Mouse (Mus musculus) kidney, postnatal 0 days (tissue): ENCODE data around the gene Pxdn. TPM values are rescaled to one million over a fixed set of nuclear protein-coding genes. Genes with fewer than 3 reads are reported as not detected.

ENCODE experiments used
- ATAC-seq: fragments of 200-750 bp; cut with Nextera tagmentation; replicated peaks from 2 replicates; pipeline ENCODE4 v1.8.0; 2017; ENCODE audit warnings: low read depth, moderate number of reproducible peaks, moderate TSS enrichment, moderate library complexity; ENCODE audit not compliant: low FRiP score
- DNase-seq: peaks from one replicate; pipeline ENCODE4 v3.0.0-alpha.2; 2016; ENCODE audit warnings: low spot score
- H3K27ac ChIP-seq: fragments of 300-500 bp; sonication (generic); 2 replicates; pipeline ENCODE4 v1.5.1; 2014; ENCODE audit warnings: mild to moderate bottlenecking
- H3K27me3 ChIP-seq: fragments of 300-500 bp; sonication (generic); 2 replicates; pipeline ENCODE4 v1.6.1; 2014; ENCODE audit warnings: low read length, mixed read lengths; ENCODE audit not compliant: insufficient read depth
- H3K36me3 ChIP-seq: fragments of 300-500 bp; sonication (generic); 2 replicates; pipeline ENCODE4 v1.6.1; 2014; ENCODE audit warnings: low read length, mixed read lengths; ENCODE audit not compliant: insufficient read depth
- H3K4me1 ChIP-seq: fragments of 300-500 bp; sonication (generic); replicated peaks from 2 replicates; pipeline ENCODE4 v1.6.1; 2014; ENCODE audit warnings: antibody characterized with exemption, low read length, mixed read lengths; ENCODE audit not compliant: insufficient read depth
- H3K4me2 ChIP-seq: fragments of 300-500 bp; sonication (generic); 2 replicates; pipeline ENCODE4 v1.6.1; 2014; ENCODE audit warnings: mild to moderate bottlenecking, low read length, moderate library complexity, mixed read lengths
- H3K4me3 ChIP-seq: fragments of 300-500 bp; sonication (generic); replicated peaks from 2 replicates; pipeline ENCODE4 v1.5.1; 2014; ENCODE audit warnings: low read depth, low read length
- H3K9ac ChIP-seq: fragments of 300-500 bp; sonication (generic); 2 replicates; pipeline ENCODE4 v1.6.1; 2014; ENCODE audit warnings: low read depth, low read length
- H3K9me3 ChIP-seq: fragments of 300-500 bp; sonication (generic); replicated peaks from 2 replicates; pipeline ENCODE4 v1.6.1; 2016; ENCODE audit warnings: low read length, inconsistent platforms, mixed read lengths
- CTCF ChIP-seq: IDR thresholded peaks from 2 replicates; pipeline ENCODE4 v1.5.1; 2016; ENCODE audit warnings: antibody characterized with exemption, low read depth, mild to moderate bottlenecking, moderate library complexity
- WGBS: fragments of 180-500 bp; shearing (Covaris S2); extraction: QIAGEN DNeasy Blood & Tissue Kit; methylation state at CpG from one replicate; pipeline ENCODE4 v1.1.7; 2014; 5-methylcytosine and 5-hydroxymethylcytosine counted together
- polyA plus RNA-seq: library from polyadenylated mRNA; unstranded; fragments of >200 nt; fragmentation: Nextera tagmentation; extraction: Ambion mirVana; gene quantifications from 2 replicates; pipeline ENCODE4 v1.2.1, GENCODE M21; 2015

The Pxdn gene
- polyA plus RNA-seq, 1 experiment from 2014 or later: 49.9 TPM

GRCm38 (mm10) chr12:29945182-29945743 is 7.9 kb downstream of the Pxdn start:
- Histone ChIP-seq H3K36me3 (no peaks in the 10 kb centered on the region), H3K27me3 (no peaks in the 10 kb centered on the region), H3K9ac (no peak overlapping the region), H3K4me3 (no peak overlapping the region), H3K9me3 (no peaks in the 10 kb centered on the region), H3K4me1 (peaks cover 19% of the 10 kb centered on the region), H3K27ac (no peak overlapping the region), H3K4me2 (no peak overlapping the region)
- 54% methylated on average over 6 of the region's 6 CpGs for WGBS
- DNase-seq: no peak
- no peak for TF ChIP-seq CTCF
- no peak for ATAC-seq

DNA sequence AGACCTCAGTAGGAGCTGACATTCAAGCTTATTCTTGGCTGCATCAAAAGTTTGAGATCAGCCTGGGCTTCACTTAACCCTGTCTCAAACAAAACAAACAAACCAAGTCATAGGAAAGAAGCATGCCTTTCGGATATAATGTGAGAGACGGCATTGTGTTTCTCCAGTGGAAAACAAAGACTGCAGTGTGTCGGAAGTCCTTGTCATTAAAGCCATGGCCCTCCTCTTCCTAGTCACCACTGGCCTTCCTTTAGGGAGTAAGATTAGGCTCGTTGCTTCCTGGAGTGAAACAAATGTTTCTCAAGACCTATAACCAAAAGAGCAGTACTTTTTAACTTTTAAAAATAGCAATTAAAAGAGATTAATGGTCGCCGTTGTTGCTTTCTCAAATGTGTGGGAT is 13.6 kb downstream of the Pxdn start:
- no peak for TF ChIP-seq CTCF
- no peak overlapping the region for H3K9ac ChIP-seq
- ATAC-seq: no peak
- DNase-seq: peak; percentile 84
- H3K27me3 ChIP-seq: no peaks in the 10 kb centered on the region
- no peaks in the 10 kb centered on the region for H3K36me3 ChIP-seq
- WGBS: 20% methylated on average over 6 of the region's 6 CpGs
- H3K4me2 ChIP-seq: 0 out of 2 replicates have a peak overlapping the region, but pooled peaks have one; percentile 13
- no peak overlapping the region for H3K4me3 ChIP-seq
- peak overlapping the region; percentile 72 for H3K27ac ChIP-seq
- no peaks in the 10 kb centered on the region for H3K9me3 ChIP-seq
- peaks cover 40% of the 10 kb centered on the region for H3K4me1 ChIP-seq

GRCm38 (mm10) chr12:29951485-29951884 is 14.1 kb downstream of the Pxdn start:
- 0 out of 2 replicates have a peak, but pooled peaks have one; percentile 22 for ATAC-seq
- Histone ChIP-seq H3K9me3 (no peaks in the 10 kb centered on the region), H3K27me3 (no peaks in the 10 kb centered on the region), H3K27ac (peak overlapping the region; percentile 72; the same call in 1 of the 2 replicates), H3K36me3 (no peaks in the 10 kb centered on the region), H3K4me2 (no peak overlapping the region), H3K9ac (no peak overlapping the region), H3K4me1 (peaks cover 38% of the 10 kb centered on the region), H3K4me3 (no peak overlapping the region)
- no peak for TF ChIP-seq CTCF
- no peak for DNase-seq
- WGBS: 71% methylated on average over 5 of the region's 5 CpGs

- H3K4me2 ChIP-seq: no peak overlapping the region
- H3K36me3 ChIP-seq: no peaks in the 10 kb centered on the region
- no peaks in the 10 kb centered on the region for H3K9me3 ChIP-seq
- H3K4me1 ChIP-seq: peaks cover 45% of the 10 kb centered on the region
- H3K4me3 ChIP-seq: no peak overlapping the region
- ATAC-seq: no peak; the same call in 1 of the 2 replicates
- H3K27ac ChIP-seq: peak overlapping the region; percentile 72; the same call in 1 of the 2 replicates
- DNase-seq: peak; percentile 62
- WGBS: 40% methylated on average over 6 of the region's 6 CpGs
- no peak for TF ChIP-seq CTCF
- H3K27me3 ChIP-seq: no peaks in the 10 kb centered on the region
- no peak overlapping the region for H3K9ac ChIP-seq
Measured at GRCm38 (mm10) chr12:29952102-29952501, 14.7 kb downstream of the Pxdn start.

DNA sequence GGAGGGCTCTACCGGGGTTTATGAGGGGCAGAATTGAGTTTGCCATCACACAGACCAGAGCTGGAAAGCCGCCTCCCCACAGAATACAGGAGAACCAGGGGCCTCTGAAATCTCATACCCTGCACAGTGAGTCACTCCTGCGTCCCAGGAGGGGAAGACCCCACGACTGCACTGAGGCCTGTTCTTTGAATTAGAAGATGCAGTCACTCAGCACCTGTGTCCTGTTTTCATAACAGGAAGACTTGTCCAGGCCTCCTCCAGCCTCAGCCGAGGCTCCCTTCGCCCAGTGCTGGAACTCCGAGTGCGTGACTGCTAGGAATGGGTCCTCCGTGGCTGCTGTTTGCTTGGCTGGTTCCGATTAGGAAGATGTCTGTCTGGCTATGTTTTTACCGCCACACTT is 16.6 kb downstream of the Pxdn start:
- TF ChIP-seq CTCF: no peak
- DNase-seq (no peak), ATAC-seq (no peak)
- H3K9me3 ChIP-seq: no peaks in the 10 kb centered on the region
- H3K9ac ChIP-seq: no peak overlapping the region
- peaks cover 52% of the 10 kb centered on the region for H3K4me1 ChIP-seq
- H3K4me2 ChIP-seq: no peak overlapping the region
- 31% methylated on average over 11 of the region's 11 CpGs for WGBS
- H3K27ac ChIP-seq: peak overlapping the region; percentile 54
- no peak overlapping the region for H3K4me3 ChIP-seq
- H3K27me3 ChIP-seq: no peaks in the 10 kb centered on the region
- H3K36me3 ChIP-seq: no peaks in the 10 kb centered on the region

GRCm38 (mm10) chr12:29954464-29954863 is 17.1 kb downstream of the Pxdn start:
- DNase-seq: no peak
- no peaks in the 10 kb centered on the region for H3K36me3 ChIP-seq
- no peaks in the 10 kb centered on the region for H3K9me3 ChIP-seq
- H3K4me2 ChIP-seq: no peak overlapping the region
- H3K4me1 ChIP-seq: peaks cover 52% of the 10 kb centered on the region
- TF ChIP-seq CTCF: no peak
- H3K27me3 ChIP-seq: no peaks in the 10 kb centered on the region
- H3K9ac ChIP-seq: no peak overlapping the region
- no peak for ATAC-seq
- WGBS: 65% methylated on average over 3 of the region's 3 CpGs
- no peak overlapping the region for H3K4me3 ChIP-seq
- H3K27ac ChIP-seq: peak overlapping the region; percentile 54

DNA sequence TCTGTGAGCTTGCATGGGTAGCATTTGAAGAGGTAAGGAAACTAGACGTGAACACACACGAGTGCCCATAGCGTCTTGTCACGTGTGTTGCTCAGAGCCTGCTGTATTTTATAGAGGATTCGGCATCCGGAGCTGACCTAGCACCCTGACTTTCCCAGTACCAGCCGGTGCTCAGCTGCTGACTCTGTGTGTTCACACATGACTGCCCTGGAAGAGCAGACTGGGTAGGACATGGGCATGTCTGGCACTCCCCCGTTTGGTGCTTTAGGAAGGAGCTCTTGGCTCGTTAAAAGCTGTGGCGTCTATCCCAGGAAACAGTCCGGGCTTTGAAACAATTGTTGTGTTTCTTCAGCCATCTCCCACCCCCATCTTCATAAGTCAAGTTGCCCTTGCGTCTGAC is 19.6 kb downstream of the Pxdn start:
- H3K36me3 ChIP-seq: no peaks in the 10 kb centered on the region
- ATAC-seq (peak; percentile 91), DNase-seq (peak; percentile 76)
- no peak overlapping the region for H3K9ac ChIP-seq
- H3K4me1 ChIP-seq: peaks cover 41% of the 10 kb centered on the region
- no peaks in the 10 kb centered on the region for H3K9me3 ChIP-seq
- peak overlapping the region; percentile 25 for H3K4me2 ChIP-seq
- no peak for TF ChIP-seq CTCF
- H3K27me3 ChIP-seq: no peaks in the 10 kb centered on the region
- WGBS: 26% methylated on average over 12 of the region's 12 CpGs
- peak overlapping the region; percentile 51; the same call in 1 of the 2 replicates for H3K27ac ChIP-seq
- H3K4me3 ChIP-seq: no peak overlapping the region
